Comparison of ENCODE assay signal across 8 mouse cellular contexts in genomic region chr17:22423952-22424617, GRCm38 (mm10). TPM values are rescaled to one million over a fixed set of nuclear protein-coding genes. Genes with fewer than 3 reads are reported as not detected.
DNase-seq lines count a peak whose midpoint lies in the region; ATAC-seq and TF ChIP-seq lines count a peak whose summit lies in the region.

Gene Zfp946 (plus strand): TSS chr17:22424222.

- under 1% methylated on average over 25 of the region's 29 CpGs for WGBS in embryonic facial prominence, embryonic 11.5 days
- 1% methylated on average over 29 of the region's 29 CpGs for WGBS in intestine, postnatal 0 days
- under 1% methylated on average over 29 of the region's 29 CpGs for WGBS in midbrain, embryonic 10.5 days

- H3K4me1 ChIP-seq in embryonic facial prominence, embryonic 11.5 days (ENCODE audit: control insufficient read depth, insufficient read depth, low read length) = no peaks in the 10 kb centered on the region
- no peaks in the 10 kb centered on the region for H3K4me1 ChIP-seq in intestine, postnatal 0 days (replicated peaks; ENCODE audit: control insufficient read depth, insufficient read depth, low read length)
- H3K4me1 ChIP-seq in midbrain, embryonic 10.5 days = peaks cover 21% of the 10 kb centered on the region

- intact Hi-C loops in left cerebral cortex, postnatal 36 days (cut with DNase I) = no loop called here

- no peaks in the 10 kb centered on the region for H3K9me3 ChIP-seq in embryonic facial prominence, embryonic 11.5 days (replicated peaks; ENCODE audit: control insufficient read depth, low read length)
- H3K9me3 ChIP-seq in intestine, postnatal 0 days (ENCODE audit: control insufficient read depth) = no peaks in the 10 kb centered on the region
- H3K9me3 ChIP-seq in midbrain, embryonic 10.5 days (replicated peaks) = no peaks in the 10 kb centered on the region

- peak; percentile 99 for ATAC-seq in embryonic facial prominence, embryonic 11.5 days (replicated peaks; ENCODE audit: insufficient number of reproducible peaks, low FRiP score, low TSS enrichment, low read depth)
- ATAC-seq in granulocyte monocyte progenitor cell, adult 5-6 weeks (replicated peaks; ENCODE audit: poor library complexity, severe bottlenecking) = peak; percentile 96
- ATAC-seq in intestine, postnatal 0 days = peak; percentile 94

- no peak for TF ChIP-seq CTCF in intestine, postnatal 0 days (IDR thresholded peaks at IDR 0.05; ENCODE audit: low read depth)

- H3K27ac ChIP-seq in embryonic facial prominence, embryonic 11.5 days (replicated peaks; ENCODE audit: low read depth, low read length) = peak within 1 kb of the TSS; percentile 70
- peak within 1 kb of the TSS; percentile 80 for H3K27ac ChIP-seq in intestine, postnatal 0 days (ENCODE audit: low read depth, low read length)
- H3K27ac ChIP-seq in midbrain, embryonic 10.5 days (replicated peaks) = peak within 1 kb of the TSS; percentile 88

- H3K4me3 ChIP-seq in embryonic facial prominence, embryonic 11.5 days (ENCODE audit: low read depth, low read length) = peak within 1 kb of the TSS; percentile 52
- peak within 1 kb of the TSS; percentile 69 for H3K4me3 ChIP-seq in intestine, postnatal 0 days (ENCODE audit: low read depth, low read length)
- peak within 1 kb of the TSS; percentile 66 for H3K4me3 ChIP-seq in midbrain, embryonic 10.5 days

- H3K27me3 ChIP-seq in embryonic facial prominence, embryonic 11.5 days (ENCODE audit: control insufficient read depth, insufficient read depth, low read length) = no peaks in the 10 kb centered on the region
- H3K27me3 ChIP-seq in intestine, postnatal 0 days (replicated peaks; ENCODE audit: control insufficient read depth, insufficient read depth, low read length) = no peaks in the 10 kb centered on the region
- H3K27me3 ChIP-seq in midbrain, embryonic 10.5 days (ENCODE audit: low read depth, poor library complexity, severe bottlenecking) = no peaks in the 10 kb centered on the region

- no peaks in the 10 kb centered on the region for H3K36me3 ChIP-seq in embryonic facial prominence, embryonic 11.5 days (replicated peaks; ENCODE audit: control insufficient read depth, insufficient read depth, low read depth, low read length)
- no peaks in the 10 kb centered on the region for H3K36me3 ChIP-seq in intestine, postnatal 0 days (ENCODE audit: control insufficient read depth, insufficient read depth)
- no peaks in the 10 kb centered on the region for H3K36me3 ChIP-seq in midbrain, embryonic 10.5 days

- peak within 1 kb of the TSS; percentile 72 for H3K9ac ChIP-seq in embryonic facial prominence, embryonic 11.5 days (replicated peaks; ENCODE audit: low read length)
- peak within 1 kb of the TSS; percentile 73 for H3K9ac ChIP-seq in intestine, postnatal 0 days (ENCODE audit: low read depth, low read length)

- peak within 1 kb of the TSS; percentile 48 for H3K4me2 ChIP-seq in embryonic facial prominence, embryonic 11.5 days (ENCODE audit: low read depth, low read length)
- H3K4me2 ChIP-seq in intestine, postnatal 0 days (replicated peaks; ENCODE audit: low read depth) = peak within 1 kb of the TSS; percentile 72

- peak; percentile 82 for DNase-seq in adrenal gland, postnatal 25 days
- peak; percentile 94 for DNase-seq in embryonic facial prominence, embryonic 11.5 days (ENCODE audit: low spot score)
- peak; percentile 68 to 72 for DNase-seq in left cerebral cortex, postnatal 36 days (ENCODE audit: low spot score in 2 of 2)
- peak; percentile 91 for DNase-seq in midbrain, embryonic 10.5 days (ENCODE audit: low spot score)
- DNase-seq in right cerebral cortex, postnatal 36 days (ENCODE audit: low spot score in 2 of 2) = peak; percentile 55 to 70
- DNase-seq in urinary bladder, postnatal 4 days (ENCODE audit: low spot score in 2 of 2) = peak; percentile 67 to 81

RNA-seq across cellular contexts. Expression of gene Zfp946, which starts in this region (rescaled TPM):
- 7.3 and 8.4 TPM in 2 replicates for total RNA-seq in adrenal gland, postnatal 25 days (2021)
- polyA plus RNA-seq in embryonic facial prominence, embryonic 11.5 days (2014; fragmentation: Nextera tagmentation; extraction: Ambion mirVana) = 25.1 and 29.7 TPM in 2 replicates
- total RNA-seq in granulocyte monocyte progenitor cell, adult 5-6 weeks (2014; fragmentation: Nextera tagmentation) = 10.1 and 10.2 TPM in 2 replicates
- 3.2 and 8.2 TPM in 2 replicates for total RNA-seq in granulocyte monocyte progenitor cell, adult 5-6 weeks (2017)
- polyA plus RNA-seq in intestine, postnatal 0 days (2015; fragmentation: Nextera tagmentation; extraction: Ambion mirVana) = 11.2 and 11.4 TPM in 2 replicates
- total RNA-seq in left cerebral cortex, postnatal 36 days (2021) = 10 to 100 TPM in 1 of 2 experiments, 1 to 10 TPM in 1; 9.5 to 10.9 TPM
- 21.5 and 23.6 TPM in 2 replicates for polyA plus RNA-seq in midbrain, embryonic 10.5 days (2016; fragmentation: Nextera tagmentation; extraction: Ambion mirVana)

Comparison
In these comparisons a context has a peak if more than half of its experiments do, and no peak if none do; other contexts are left out.
1. Peak in every context shown above with its lines: DNase-seq, ATAC-seq, H3K4me3 ChIP-seq and H3K27ac ChIP-seq.